Mouse (Mus musculus): ENCODE measurements at regions not wholly inside any gene's neighbourhood (a gene's known extent, or its start where the extent isn't known, plus 50 kb on each side); places are given as distances from the start of the nearest gene placed in this dataset.

DNA sequence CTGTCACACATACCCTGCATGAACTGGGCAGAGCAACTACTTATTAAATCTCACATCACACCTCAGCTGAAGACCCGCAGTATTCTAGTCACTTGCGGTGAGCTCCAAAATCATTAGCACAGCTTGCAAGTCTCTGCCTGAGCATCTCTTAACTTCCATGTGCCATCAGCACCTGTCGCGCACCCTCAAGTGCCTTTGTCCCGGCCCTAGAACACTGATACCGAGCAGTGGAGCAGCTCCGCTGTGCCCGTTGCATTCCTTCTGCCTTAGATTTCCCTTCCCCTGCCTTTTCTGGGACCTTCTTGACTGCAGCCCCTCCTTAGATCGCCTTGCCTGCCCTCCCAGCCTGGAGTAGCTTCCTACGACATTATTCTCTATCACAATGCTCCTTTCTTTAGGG lies 1161.2 kb downstream of the 4930447A16Rik start:
- no peak for TF ChIP-seq CTCF (IDR thresholded peaks at IDR 0.05; ENCODE audit: extremely low read depth, insufficient read length, insufficient replicate concordance, low read depth, low read length)
- no peak for TF ChIP-seq POLR2A (IDR thresholded peaks at IDR 0.05; ENCODE audit: low read depth, low read length)
